Mouse (Mus musculus) hindbrain, embryonic 16.5 days (tissue): ENCODE results near the gene Trim41. TPM values are rescaled to one million over a fixed set of nuclear protein-coding genes. Genes with fewer than 3 reads are reported as not detected.

Experiments used
- ATAC-seq: fragments of 200-750 bp; cut with Nextera tagmentation; 2 replicates; pipeline ENCODE4 v1.8.0; 2017; ENCODE audit warnings: moderate TSS enrichment, moderate library complexity
- H3K27ac ChIP-seq: fragments of 300-500 bp; sonication (generic); 2 replicates; pipeline ENCODE4 v1.5.1; 2014; ENCODE audit warnings: low read depth, mild to moderate bottlenecking, control low read depth, low read length, moderate library complexity
- H3K27me3 ChIP-seq: fragments of 300-500 bp; sonication (generic); replicated peaks from 2 replicates; pipeline ENCODE4 v1.6.1; 2014; ENCODE audit warnings: low read length; ENCODE audit not compliant: control insufficient read depth, insufficient read depth
- H3K36me3 ChIP-seq: fragments of 300-500 bp; sonication (generic); 2 replicates; pipeline ENCODE4 v1.6.1; 2014; ENCODE audit warnings: mild to moderate bottlenecking, low read length, moderate library complexity, mixed read lengths; ENCODE audit not compliant: control insufficient read depth, insufficient read depth
- H3K4me1 ChIP-seq: fragments of 300-500 bp; sonication (generic); 2 replicates; pipeline ENCODE4 v1.6.1; 2014; ENCODE audit warnings: low read depth, low read length; ENCODE audit not compliant: control insufficient read depth, insufficient read depth
- H3K4me2 ChIP-seq: fragments of 300-500 bp; sonication (generic); 2 replicates; pipeline ENCODE4 v1.6.1; 2014; ENCODE audit warnings: mild to moderate bottlenecking, low read length, control low read depth, moderate library complexity
- H3K4me3 ChIP-seq: fragments of 300-500 bp; sonication (generic); 2 replicates; pipeline ENCODE4 v1.5.1; 2014; ENCODE audit warnings: mild to moderate bottlenecking, low read length, control low read depth, moderate library complexity
- H3K9ac ChIP-seq: fragments of 300-500 bp; sonication (generic); 2 replicates; pipeline ENCODE4 v1.6.1; 2014; ENCODE audit warnings: low read depth, mild to moderate bottlenecking, control low read depth, low read length, moderate library complexity
- H3K9me3 ChIP-seq: fragments of 300-500 bp; sonication (generic); 2 replicates; pipeline ENCODE4 v1.6.1; 2014; ENCODE audit warnings: mild to moderate bottlenecking, low read length, moderate library complexity; ENCODE audit not compliant: control insufficient read depth
- WGBS: fragments of 180-500 bp; shearing (Covaris S2); extraction: QIAGEN DNeasy Blood & Tissue Kit; methylation state at CpG from one replicate; pipeline ENCODE4 v1.1.7; 2014; 5-methylcytosine and 5-hydroxymethylcytosine counted together
- polyA plus RNA-seq: library from polyadenylated mRNA; unstranded; fragments of >200 nt; fragmentation: Nextera tagmentation; extraction: Ambion mirVana; gene quantifications from 2 replicates; pipeline ENCODE4 v1.2.1, GENCODE M21; 2015

Trim41 gene
- polyA plus RNA-seq, 1 experiment from 2014 or later, result 6.5 TPM

DNA sequence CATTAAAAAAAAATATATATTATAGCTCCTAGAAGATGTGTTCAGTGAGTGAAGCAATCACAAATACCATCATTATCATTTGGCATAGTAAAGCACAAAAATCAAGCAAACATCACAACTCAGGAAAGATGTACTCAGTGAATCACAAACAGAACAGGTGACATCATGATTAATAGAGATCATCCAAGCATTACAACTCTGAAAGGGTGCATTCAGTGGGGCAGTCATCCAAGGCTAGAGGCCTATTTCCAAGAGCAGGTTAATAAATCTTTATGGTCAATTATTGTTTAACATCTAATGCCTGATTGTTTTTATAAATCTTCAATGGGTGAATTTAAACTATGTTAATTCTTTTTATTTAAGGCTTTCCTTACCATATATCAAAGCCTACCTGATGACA, 23.7 kb upstream of the Trim41 start:
- ATAC-seq, result no peak
- Histone ChIP-seq H3K36me3 (no peaks in the 10 kb centered on the region), H3K4me2 (no peak overlapping the region), H3K9ac (no peak overlapping the region), H3K27me3 (0 out of 2 replicates have a peak, but pooled peaks cover 2% of the 10 kb centered on the region), H3K4me1 (peaks cover 7% of the 10 kb centered on the region), H3K9me3 (no peaks in the 10 kb centered on the region), H3K4me3 (no peak overlapping the region), H3K27ac (no peak overlapping the region)

DNA sequence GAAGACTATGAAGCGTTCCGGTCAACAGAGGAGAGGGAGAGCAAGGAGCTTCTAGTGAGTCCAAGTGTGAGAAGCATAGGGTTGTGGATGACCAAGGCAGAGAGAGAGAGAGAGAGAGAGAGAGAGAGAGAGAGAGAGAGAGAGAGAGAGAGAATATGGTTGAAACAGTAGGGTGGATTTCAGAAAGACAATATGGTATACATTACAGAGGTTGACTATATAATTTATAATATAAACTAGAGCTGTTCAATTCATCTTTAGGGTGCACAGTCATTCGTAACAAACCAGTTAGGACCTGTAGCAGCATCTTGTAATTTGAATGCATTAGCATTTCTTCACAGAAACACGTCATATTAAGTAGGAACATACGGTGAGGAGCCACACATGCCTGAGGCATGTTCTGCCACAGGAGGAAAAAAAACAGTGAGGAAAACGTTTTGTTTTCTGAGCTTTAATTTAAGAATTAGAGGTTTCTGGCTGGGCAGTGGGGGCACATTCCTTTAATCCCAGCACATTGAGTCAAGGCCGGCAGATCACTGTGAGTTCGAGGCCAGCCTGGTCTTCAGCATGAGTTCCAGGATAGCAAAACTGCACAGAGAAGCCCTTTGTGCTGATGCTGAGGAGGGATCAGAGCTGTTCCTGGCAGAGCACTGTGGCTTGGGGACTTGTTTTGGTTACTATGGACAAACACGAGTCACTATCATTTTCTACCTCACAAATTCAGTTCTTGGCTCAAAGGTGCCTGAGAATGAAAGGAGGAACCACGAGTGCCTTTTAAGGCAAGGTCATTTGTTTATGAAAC, 21.9 kb upstream of the Trim41 start:
- Histone ChIP-seq H3K9me3 (no peaks in the 10 kb centered on the region), H3K27me3 (0 out of 2 replicates have a peak, but pooled peaks cover 2% of the 10 kb centered on the region), H3K4me3 (peak overlapping the region; percentile 93), H3K36me3 (no peaks in the 10 kb centered on the region), H3K4me2 (peak overlapping the region; percentile 91), H3K4me1 (peaks cover 7% of the 10 kb centered on the region), H3K9ac (no peak overlapping the region), H3K27ac (no peak overlapping the region)
- ATAC-seq, result no peak
- 71% methylated on average over 10 of the region's 10 CpGs for WGBS

DNA sequence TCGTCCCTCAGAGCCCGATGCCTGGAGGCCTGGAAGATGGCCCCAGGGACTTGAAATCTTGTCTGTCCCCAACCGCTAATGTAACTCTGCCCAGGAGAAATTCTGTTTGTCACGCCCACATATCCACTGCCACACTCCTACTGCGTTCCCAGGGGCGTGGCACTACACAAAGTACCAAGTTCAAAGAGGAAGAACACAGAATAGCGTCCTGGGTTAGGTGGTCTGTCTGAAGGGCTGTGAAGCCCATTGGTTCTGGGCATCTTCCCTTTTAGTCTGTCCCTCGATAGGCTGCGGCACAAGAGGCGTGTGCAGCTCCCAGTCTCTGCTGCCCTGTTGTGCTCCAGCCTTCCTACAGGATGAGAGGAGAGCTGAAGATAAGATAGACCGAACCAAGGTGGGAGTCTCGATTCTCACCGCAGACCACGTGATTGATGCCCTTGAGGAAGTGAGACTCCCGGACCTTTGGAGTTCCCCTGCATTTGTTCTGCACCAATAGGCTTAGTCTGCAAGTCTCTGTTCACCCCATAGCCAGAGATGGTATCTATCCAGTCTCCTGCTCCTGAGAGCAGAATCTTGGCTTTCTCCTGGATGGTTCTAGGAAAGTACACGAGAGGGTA, 21.1 kb upstream of the Trim41 start:
- Histone ChIP-seq H3K27ac (peak overlapping the region; percentile 80), H3K9ac (peak overlapping the region; percentile 86), H3K36me3 (no peaks in the 10 kb centered on the region), H3K9me3 (no peaks in the 10 kb centered on the region), H3K4me2 (peak overlapping the region; percentile 91), H3K4me3 (peak overlapping the region; percentile 93), H3K4me1 (peaks cover 7% of the 10 kb centered on the region), H3K27me3 (0 out of 2 replicates have a peak, but pooled peaks cover 2% of the 10 kb centered on the region)
- WGBS, result 2% methylated on average over 16 of the region's 16 CpGs
- peak; percentile 26; the same call in 1 of the 2 replicates for ATAC-seq

DNA sequence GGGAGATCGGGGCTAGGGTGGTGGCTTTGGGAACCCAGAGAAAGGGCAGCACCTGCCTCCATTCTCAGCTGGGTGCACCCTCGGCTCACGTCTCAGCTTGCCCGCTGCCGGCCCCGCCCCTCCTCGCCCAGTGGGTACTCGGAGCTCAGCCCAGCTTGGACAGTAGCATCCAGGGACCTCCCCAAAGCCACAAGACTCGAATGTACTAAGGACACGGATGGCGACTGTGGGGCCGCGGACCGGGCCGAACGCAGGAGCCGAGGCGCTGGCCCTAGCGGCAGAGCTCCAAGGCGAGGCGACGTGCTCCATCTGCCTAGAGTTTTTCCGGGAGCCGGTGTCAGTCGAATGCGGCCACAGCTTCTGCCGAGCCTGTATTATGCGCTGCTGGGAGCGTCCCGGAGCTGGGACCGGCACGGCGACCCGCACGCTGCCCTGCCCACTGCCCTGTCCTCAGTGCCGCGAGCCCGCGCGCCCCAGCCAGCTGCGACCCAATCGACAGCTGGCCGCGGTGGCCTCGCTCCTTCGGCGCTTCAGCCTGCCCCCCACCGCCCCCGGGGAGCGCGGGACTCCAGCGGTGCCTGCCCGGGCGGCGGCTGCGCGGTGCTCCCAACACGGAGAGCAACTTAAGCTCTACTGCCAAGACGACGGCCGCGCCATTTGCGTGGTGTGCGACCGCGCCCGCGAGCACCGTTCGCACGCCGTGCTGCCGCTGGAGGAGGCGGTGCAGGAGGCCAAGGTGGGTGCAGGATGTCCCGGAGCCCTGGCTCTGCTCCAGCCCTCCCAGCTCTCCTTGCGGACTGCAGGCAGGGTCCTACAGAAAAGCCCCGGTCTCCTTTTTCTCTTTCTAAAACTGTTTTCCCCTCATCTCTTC, 20.4 kb upstream of the Trim41 start:
- Histone ChIP-seq H3K9me3 (no peaks in the 10 kb centered on the region), H3K27ac (peak overlapping the region; percentile 80), H3K9ac (peak overlapping the region; percentile 86), H3K4me3 (peak overlapping the region; percentile 93), H3K4me2 (peak overlapping the region; percentile 91), H3K27me3 (0 out of 2 replicates have a peak, but pooled peaks cover under 1% of the 10 kb centered on the region), H3K4me1 (peaks cover 7% of the 10 kb centered on the region), H3K36me3 (no peaks in the 10 kb centered on the region)
- ATAC-seq, result peak; percentile 32
- WGBS, result under 1% methylated on average over 77 of the region's 77 CpGs

DNA sequence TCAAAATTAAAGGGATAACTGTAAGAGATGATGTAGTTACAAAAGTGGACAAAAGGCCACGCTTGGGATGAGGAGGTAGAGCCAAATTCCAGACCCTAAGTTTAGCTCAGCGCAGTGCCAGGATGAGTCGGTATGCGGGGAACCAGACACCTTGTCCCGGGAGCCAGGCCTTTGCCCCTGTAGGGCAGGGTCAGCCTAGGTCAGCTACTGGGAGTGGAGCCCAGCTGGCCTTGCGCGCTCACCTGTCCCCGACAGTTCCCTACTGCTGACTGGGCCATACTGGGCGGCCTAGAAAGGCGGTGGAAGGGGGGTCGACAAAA, 19.8 kb upstream of the Trim41 start:
- Histone ChIP-seq H3K27me3 (no peaks in the 10 kb centered on the region), H3K4me3 (peak overlapping the region; percentile 93), H3K9me3 (no peaks in the 10 kb centered on the region), H3K4me1 (peaks cover 7% of the 10 kb centered on the region), H3K36me3 (no peaks in the 10 kb centered on the region), H3K27ac (no peak overlapping the region; the same call in 1 of the 2 replicates), H3K9ac (peak overlapping the region; percentile 86), H3K4me2 (peak overlapping the region; percentile 91)
- ATAC-seq, result no peak
- WGBS, result 4% methylated on average over 11 of the region's 11 CpGs

DNA sequence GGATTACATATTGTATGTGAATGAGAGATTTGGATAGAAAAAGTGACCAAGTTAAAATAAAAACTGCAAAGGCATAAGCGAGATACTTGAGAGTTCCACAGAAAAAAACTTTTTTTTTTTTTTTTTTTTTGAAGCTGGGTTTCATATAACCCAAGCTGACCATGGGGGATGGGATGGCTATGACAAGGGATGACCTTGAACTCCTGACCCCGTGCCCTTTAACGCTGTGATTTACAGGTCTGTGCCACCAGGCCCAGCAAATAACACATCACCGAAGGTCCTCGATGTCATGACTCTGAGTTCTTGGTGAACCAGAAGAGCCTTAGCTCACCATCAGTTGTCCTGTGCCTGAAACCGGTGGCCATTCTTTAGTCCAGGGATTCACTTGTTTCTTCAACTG, 18.8 kb upstream of the Trim41 start:
- H3K4me1 ChIP-seq, result peaks cover 7% of the 10 kb centered on the region
- H3K27me3 ChIP-seq, result no peaks in the 10 kb centered on the region
- ATAC-seq, result no peak
- H3K4me2 ChIP-seq, result no peak overlapping the region
- no peak overlapping the region for H3K9ac ChIP-seq
- no peak overlapping the region for H3K4me3 ChIP-seq
- H3K36me3 ChIP-seq, result no peaks in the 10 kb centered on the region
- 74% methylated on average over 6 of the region's 6 CpGs for WGBS
- H3K27ac ChIP-seq, result no peak overlapping the region
- H3K9me3 ChIP-seq, result no peaks in the 10 kb centered on the region

DNA sequence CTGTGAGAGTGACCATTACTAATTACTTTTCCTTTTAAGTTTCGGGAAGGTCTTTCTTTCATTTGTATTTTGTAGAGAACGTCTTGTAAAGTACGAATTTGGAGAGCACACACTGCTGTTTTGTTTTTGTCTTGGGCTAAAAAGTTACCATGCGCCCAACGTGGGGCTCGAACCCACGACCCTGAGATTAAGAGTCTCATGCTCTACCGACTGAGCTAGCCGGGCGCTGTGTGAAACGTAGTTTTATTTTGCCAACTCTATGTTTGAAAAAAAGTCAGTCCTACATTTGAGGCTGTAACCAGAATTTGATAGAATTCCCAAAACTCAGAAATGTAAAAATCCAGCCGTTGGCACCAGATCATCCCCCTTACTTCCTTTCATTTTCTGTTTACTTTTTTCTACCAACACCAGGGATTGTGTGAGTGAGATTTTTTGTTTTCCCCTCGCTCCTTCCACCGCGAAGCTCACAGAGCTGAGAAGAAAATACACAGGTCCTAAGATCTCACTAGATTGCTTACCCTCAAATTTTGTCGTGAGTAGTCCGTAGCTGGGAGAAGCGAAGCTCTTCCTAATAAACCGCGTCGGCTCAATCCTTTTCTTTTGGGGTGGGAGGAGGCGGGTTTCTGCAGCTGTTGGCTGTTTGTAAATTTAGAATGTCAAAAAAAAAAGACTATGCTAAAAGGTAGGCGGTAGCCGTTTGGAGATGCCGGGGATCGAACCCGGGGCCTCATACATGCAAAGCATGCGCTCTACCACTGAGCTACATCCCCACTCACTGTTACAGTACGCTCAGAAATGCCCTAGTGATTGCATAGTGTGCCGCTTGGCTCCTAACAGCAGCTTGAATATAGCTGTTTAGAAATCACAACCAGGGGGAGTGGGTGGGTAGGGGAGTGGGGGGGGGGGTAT, 16.8 kb upstream of the Trim41 start:
- WGBS, result under 1% methylated on average over 30 of the region's 30 CpGs
- H3K4me1 ChIP-seq, result peaks cover 7% of the 10 kb centered on the region
- no peaks in the 10 kb centered on the region for H3K9me3 ChIP-seq
- H3K36me3 ChIP-seq, result no peaks in the 10 kb centered on the region
- ATAC-seq, result peak; percentile 85
- peak overlapping the region; percentile 66 for H3K4me3 ChIP-seq
- no peaks in the 10 kb centered on the region for H3K27me3 ChIP-seq
- H3K9ac ChIP-seq, result peak overlapping the region; percentile 68
- peak overlapping the region; percentile 78 for H3K27ac ChIP-seq
- H3K4me2 ChIP-seq, result peak overlapping the region; percentile 65

DNA sequence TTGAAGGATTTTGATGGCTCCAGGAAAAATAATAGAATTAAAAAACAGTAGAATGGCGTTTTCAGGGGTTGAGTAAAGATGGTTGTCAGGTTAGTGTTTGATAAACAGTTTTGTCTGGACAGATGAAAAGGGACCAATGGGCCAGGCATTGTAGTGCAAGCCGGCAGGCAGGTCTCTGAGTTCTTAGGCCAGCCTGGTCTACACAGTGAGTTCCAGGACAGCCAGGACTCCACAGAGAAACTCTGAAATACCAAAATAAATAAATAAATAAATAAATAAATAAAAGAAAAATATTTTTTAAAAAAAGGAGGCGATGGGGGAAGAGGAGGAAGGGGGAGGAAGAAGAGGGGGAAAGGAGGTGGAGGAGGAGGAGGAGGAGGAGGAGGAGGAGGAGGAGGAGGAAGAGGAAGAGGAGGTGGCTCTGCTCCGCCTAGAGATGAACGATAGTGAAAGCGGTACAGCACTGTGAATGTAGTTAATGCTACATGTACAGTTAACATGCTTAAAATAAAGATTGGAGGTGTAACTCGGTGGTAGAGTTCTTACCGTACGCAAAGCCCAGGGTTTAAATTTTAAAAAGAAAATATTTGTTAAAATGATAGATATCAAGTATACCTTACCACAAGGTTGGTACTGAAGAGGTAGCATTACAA, 16.1 kb upstream of the Trim41 start:
- peak overlapping the region; percentile 66 for H3K4me3 ChIP-seq
- peak overlapping the region; percentile 65 for H3K4me2 ChIP-seq
- no peaks in the 10 kb centered on the region for H3K27me3 ChIP-seq
- H3K27ac ChIP-seq, result no peak overlapping the region
- no peak overlapping the region for H3K9ac ChIP-seq
- H3K9me3 ChIP-seq, result no peaks in the 10 kb centered on the region
- 30% methylated on average over 9 of the region's 9 CpGs for WGBS
- no peaks in the 10 kb centered on the region for H3K36me3 ChIP-seq
- H3K4me1 ChIP-seq, result peaks cover 2% of the 10 kb centered on the region; the same call in 1 of the 2 replicates
- ATAC-seq, result no peak
